Mouse (Mus musculus) gastrocnemius, adult 2 months (tissue): Measurements from ENCODE around the gene Ttc28. TPM values are rescaled to one million over a fixed set of nuclear protein-coding genes. Genes with fewer than 3 reads are reported as not detected.
A peak's percentile ranks its signal among the peaks of the same experiment; 100 is the strongest.

Source experiments
- DNase-seq: peaks from one replicate; pipeline ENCODE4 v3.0.0; 2022
- H3K27ac ChIP-seq: fragments of 200-600 bp; 2 replicates; pipeline ENCODE4 v1.8.1; 2022; ENCODE audit warnings: mild to moderate bottlenecking
- H3K4me3 ChIP-seq: fragments of 200-600 bp; 2 replicates; pipeline ENCODE4 v1.8.1; 2022; ENCODE audit warnings: mild to moderate bottlenecking, moderate library complexity
- CTCF ChIP-seq: fragments of 200-600 bp; IDR thresholded peaks from 2 replicates; pipeline ENCODE4 v1.8.1; 2022; ENCODE audit warnings: antibody characterized with exemption, mild to moderate bottlenecking, moderate library complexity
- intact Hi-C: fragments of 180-260 bp; cut with DNase I; formaldehyde crosslinking; loops from one replicate; pipeline ENCODE4 v1.15.1; 2025
- total RNA-seq, 2 experiments: library from RNA; stranded (reverse); gene quantifications; 2 replicates each; pipeline ENCODE4 v1.2.3; 2021

The Ttc28 gene
- total RNA-seq, 2 experiments from 2014 or later = 11.9 to 16.6 TPM

DNA sequence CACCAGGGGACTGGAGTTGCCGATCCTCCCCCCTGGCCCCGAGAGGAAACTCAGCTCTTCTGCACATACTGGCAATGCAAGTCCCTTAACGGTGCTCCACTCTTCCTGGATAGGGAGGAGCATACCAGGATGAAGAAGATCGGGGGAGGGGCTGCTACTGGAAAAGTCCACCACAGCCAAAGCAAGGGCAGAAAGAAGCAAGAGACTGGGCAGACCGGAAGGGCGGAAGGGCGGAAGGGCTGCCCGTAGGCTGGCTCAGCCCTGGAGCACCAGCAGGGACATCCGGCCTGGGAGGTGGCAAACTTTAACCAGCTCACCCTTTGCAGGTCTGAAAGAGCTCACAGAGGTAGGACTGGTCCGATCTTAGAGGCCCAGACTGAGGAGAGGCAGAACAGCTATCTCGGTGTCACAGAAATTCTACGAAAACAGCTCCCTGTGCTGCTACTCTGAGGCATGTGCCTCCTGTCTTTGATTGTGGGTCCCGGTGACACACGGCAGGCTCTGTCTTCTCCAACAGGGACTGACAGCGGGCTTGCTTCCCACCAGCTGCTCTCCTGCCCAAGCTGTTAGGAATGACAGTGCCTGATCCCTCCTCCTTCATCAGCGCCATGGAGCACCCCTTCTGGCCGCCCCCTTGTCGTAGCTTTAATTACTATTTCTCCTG is 338.0 kb downstream of the Ttc28 start:
- H3K4me3 ChIP-seq = no peak overlapping the region
- intact Hi-C loops = no loop called here
- no peak for DNase-seq
- H3K27ac ChIP-seq = no peak overlapping the region; the same call in 1 of the 2 replicates
- TF ChIP-seq CTCF = no peak

DNA sequence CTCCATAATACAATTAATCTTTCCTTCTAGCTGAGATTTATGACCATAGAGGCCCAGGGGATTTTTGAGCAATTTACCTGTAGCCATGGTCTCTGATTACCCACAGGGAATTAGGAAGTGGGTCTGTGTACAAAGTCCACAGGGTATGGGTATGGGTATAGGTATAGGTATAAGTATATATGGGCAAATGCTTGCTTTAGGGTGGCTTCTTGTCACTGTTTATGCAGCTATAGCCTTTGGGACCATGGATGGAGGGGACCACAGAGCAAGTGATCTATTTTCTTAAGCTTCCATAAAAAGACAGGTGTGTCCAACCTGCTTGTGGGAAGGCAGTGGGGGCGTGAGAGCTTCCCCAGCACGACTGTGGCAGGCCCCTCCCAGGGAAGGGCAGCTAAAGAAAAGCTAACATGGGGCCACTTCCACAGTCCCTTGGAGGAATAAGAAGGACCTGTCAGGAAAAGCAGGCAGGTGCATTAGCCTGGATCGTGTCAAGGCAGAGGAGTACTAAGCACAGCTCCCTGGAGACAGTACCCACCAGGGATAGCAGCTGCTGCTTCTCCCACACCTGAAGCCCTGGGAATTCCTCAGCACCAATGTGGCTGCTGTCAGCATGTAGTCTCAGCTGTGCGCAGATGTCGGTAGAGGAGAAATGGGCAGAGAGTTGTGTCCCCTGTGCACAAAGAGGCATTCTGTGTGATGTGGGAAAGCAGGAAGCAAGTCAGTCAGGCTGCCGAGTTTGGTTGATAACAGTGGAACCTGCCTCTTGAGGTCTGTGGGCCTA is 338.7 kb downstream of the Ttc28 start:
- intact Hi-C loops = no loop called here
- no peak for TF ChIP-seq CTCF
- no peak overlapping the region; the same call in 1 of the 2 replicates for H3K27ac ChIP-seq
- DNase-seq = no peak
- no peak overlapping the region for H3K4me3 ChIP-seq

DNA sequence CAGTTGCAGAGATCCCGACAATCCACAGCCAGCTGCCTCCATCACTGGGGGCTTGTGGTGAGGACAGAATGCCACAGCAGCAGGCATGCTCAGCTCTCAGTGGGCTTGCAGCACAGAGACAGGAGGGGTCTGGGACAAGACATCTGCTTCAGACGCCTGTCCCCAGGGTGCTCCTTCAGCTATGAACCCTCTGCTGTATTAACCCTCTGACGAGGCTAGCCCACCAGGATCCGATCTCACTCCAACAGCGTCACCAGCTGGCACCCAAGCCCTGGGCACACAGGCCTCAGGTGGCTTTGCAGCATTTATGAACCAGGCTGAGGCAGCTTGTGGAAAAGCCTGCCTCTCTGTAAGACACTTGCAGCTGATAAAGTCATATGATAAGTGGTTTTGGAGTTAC is 339.4 kb downstream of the Ttc28 start:
- intact Hi-C loops = no loop called here
- no peak for DNase-seq
- no peak overlapping the region for H3K4me3 ChIP-seq
- TF ChIP-seq CTCF = no peak
- no peak overlapping the region for H3K27ac ChIP-seq

DNA sequence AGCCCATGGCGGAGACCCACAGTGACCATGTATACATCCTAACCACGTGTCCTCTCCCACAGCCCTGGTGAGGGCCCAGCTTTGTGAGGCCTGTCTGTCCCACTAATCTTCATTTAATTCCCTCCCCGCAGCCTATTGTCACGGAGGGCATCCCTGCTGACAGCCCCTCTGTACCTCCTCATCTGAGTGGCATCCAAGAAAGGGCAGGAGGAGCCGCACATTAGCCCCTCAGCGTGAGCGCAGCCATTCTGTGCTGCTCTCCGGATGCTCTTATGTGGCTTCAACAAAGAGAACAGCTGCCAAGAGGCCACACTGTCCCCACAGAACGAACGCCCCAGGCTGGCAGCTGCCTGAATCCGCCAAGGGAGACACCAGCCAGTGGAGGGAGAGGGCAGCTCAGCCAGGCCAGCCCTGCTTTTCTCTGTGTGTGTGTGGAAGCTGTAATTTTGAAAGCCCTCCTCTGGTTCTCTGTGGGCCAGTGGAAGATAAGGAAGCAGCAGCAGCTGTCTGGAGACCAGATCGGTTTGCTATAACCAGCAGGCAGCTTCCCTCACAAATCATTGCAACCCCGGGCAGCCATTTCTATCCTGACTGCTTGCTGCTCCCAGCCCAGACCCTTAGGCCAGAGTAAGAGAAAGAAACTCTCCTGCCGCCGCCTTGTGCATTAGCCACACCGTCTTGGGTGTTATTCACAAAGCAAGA is 341.2 kb downstream of the Ttc28 start:
- intact Hi-C loops = no loop called here
- no peak overlapping the region for H3K4me3 ChIP-seq
- H3K27ac ChIP-seq = no peak overlapping the region
- DNase-seq = no peak
- no peak for TF ChIP-seq CTCF

DNA sequence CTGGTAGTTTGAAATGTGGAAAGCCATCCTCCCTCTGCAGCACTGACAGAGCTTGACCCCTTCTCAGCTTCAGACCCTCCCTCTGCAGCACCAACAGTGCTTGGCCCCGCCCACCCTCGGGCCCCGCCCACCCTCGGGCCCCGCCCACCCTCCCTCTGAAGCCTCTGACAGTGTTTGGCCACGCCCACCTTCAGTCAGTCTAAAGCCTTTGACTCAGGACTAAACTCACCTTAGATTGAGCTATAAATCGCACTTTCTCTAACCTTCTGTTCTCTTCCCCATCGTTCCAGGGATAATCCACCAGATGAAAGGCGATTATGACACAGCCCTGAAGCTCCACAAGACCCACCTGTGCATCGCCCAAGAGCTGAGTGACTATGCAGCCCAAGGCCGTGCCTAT is 343.2 kb downstream of the Ttc28 start:
- TF ChIP-seq CTCF = no peak
- Histone ChIP-seq H3K4me3 (no peak overlapping the region), H3K27ac (no peak overlapping the region)
- DNase-seq = no peak
- intact Hi-C loops = no loop called here

DNA sequence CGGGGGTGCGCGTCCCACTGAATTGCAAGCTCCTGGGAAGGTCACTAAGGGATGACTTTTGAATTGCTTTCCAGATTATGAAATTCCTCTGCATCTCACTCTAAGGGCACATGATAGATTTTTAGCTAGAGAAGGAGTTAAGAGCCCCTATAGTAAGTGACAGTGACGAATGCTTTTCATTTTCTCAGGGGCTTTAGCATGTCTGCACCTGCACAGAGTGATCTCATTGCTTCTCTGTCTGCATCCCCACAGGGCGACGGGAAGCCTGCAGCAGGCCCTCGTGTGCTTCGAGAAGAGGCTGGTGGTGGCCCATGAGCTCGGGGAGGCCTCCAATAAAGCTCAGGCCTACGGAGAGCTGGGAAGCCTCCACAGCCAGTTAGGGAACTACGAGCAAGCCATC is 345.7 kb downstream of the Ttc28 start:
- intact Hi-C loops = no loop called here
- Histone ChIP-seq H3K27ac (no peak overlapping the region), H3K4me3 (no peak overlapping the region)
- DNase-seq = no peak
- TF ChIP-seq CTCF = no peak

DNA sequence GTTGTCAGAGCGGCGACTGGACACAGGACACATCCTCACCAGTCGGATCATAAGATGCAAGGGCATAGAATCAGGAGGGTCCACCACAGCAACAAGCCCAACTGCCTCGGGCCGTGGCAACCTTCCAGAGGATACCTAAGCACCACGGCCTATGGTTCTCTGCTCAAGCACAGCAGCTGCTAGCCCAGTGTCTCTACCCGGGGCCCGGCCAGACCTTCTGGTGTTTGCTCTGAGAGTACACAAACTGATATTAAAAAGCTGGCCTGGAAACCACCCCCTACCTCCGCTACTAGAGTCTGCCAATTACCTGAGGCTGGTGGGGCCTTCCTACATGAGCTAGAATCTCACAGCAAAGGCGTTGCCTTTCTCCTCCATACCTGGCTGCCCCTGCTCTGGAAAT is 346.9 kb downstream of the Ttc28 start:
- DNase-seq = no peak
- H3K4me3 ChIP-seq = no peak overlapping the region
- intact Hi-C loops = no loop called here
- no peak for TF ChIP-seq CTCF
- no peak overlapping the region for H3K27ac ChIP-seq

DNA sequence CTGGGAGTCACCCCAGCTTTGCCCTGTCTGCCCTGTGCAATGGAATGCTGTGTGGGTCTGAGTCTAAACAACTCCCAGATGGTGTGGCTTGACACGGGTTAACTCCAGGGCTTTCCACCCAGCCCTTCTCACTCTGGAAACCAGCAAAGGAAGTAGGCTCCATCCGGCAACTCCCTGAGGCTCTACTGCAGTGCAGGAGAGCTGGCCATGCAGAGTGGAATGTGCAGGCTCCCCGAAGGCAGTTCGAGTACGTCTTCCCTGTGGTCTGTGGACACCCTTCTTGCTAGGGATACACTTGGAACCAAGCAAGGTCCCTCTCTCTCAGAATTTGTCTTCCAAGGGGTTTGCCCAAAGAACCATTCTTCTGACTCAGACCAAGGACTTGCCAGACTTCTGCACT is 348.2 kb downstream of the Ttc28 start:
- peak overlapping the region; percentile 64 for H3K27ac ChIP-seq
- TF ChIP-seq CTCF = no peak
- intact Hi-C loops = no loop called here
- no peak for DNase-seq
- peak overlapping the region; percentile 40 for H3K4me3 ChIP-seq

DNA sequence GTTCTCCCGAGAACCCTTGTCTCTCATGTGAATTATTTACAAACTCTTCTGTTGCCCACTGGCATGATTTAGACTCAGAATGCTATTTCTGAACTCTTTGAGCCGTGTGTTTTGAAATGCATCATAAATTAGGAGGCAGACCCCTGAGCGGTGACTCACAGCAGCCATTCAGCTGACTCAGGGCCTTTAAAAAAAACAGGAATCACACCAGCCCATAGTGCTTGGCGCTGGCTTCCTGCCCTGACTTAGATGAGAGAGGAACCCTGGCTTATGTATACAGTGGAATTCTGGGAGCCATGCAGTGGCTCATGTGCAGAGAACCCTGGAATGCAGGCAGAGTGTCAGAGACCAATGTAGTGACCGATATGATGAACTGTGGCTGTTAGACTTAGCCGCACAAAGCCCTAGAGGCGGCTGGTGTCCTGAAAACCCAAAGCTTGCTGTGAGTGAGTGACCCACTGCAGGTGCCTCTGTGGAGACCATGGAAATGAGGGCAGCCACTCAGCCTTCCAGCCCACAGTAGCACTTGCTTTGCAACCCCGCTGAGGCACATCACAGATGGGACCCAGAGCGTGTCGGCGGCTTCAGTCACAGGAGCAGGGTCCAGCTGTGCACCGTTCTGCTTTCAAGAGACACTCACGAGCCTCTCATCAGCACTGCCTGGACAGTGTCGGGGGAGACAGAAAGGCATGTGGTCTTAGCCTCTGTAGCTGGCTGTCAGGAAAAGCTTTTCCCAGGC is 348.9 kb downstream of the Ttc28 start:
- no peak for DNase-seq
- intact Hi-C loops = no loop called here
- no peak for TF ChIP-seq CTCF
- Histone ChIP-seq H3K27ac (peak overlapping the region; percentile 64), H3K4me3 (peak overlapping the region; percentile 40; the same call in 1 of the 2 replicates)

DNA sequence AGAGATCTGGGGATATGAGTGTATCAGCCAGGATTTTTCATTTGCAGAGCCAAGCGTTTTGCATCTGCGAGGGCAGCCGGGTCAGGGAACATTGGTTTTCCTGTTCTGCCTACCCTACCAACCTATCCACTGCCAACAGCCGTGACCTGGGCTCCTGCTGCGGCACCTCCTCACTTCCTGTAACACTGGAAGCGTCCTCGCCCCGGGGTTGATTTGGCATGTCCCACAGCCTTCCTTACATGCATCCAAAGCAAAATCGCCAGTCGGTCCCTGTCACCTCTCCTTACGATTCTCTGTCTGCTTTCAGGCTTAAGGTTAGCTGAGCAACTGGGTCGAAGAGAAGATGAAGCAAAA is 349.4 kb downstream of the Ttc28 start:
- no peak for TF ChIP-seq CTCF
- intact Hi-C loops = no loop called here
- DNase-seq = no peak
- Histone ChIP-seq H3K4me3 (no peak overlapping the region), H3K27ac (peak overlapping the region; percentile 64; the same call in 1 of the 2 replicates)

DNA sequence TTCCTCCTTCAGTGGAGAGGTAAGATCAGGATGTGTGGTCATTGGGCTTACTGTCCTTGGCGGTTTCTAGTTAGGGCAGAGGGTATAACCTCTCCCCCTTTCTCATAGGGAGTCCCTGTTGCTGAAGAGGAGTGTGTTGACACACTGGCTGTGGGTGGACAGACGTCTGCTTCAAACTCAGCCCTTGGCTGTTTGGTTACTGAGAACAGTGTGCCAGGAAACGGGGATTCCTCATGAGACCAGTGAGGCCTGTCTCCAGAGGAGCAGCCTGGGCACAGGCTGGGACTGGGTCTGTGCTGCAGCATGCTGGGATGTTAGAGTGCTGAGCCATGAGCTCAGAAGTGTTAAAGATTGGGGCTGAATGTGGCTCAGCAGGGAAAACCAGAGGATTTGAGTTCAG is 350.1 kb downstream of the Ttc28 start:
- H3K27ac ChIP-seq = no peak overlapping the region
- intact Hi-C loops = no loop called here
- no peak for DNase-seq
- no peak for TF ChIP-seq CTCF
- H3K4me3 ChIP-seq = no peak overlapping the region

DNA sequence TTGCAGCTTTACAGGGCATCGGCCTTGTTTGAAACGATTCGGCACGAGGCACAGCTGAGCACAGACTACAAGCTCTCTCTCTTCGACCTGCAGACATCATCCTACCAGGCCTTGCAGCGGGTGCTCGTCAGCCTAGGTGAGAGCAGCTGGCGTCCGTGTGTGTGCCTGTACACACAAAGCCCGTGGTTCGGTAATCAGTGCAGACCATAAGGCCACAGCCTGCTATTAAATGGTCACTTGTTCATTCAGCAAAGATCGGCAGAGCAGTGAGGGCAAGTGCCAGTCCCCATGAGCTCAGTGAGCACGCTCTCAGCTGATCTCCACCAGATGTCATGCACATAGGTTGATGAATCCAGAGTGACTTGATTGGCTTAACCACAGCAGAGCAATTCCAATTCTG is 351.4 kb downstream of the Ttc28 start:
- DNase-seq = no peak
- H3K27ac ChIP-seq = no peak overlapping the region
- intact Hi-C loops = no loop called here
- no peak overlapping the region for H3K4me3 ChIP-seq
- no peak for TF ChIP-seq CTCF

DNA sequence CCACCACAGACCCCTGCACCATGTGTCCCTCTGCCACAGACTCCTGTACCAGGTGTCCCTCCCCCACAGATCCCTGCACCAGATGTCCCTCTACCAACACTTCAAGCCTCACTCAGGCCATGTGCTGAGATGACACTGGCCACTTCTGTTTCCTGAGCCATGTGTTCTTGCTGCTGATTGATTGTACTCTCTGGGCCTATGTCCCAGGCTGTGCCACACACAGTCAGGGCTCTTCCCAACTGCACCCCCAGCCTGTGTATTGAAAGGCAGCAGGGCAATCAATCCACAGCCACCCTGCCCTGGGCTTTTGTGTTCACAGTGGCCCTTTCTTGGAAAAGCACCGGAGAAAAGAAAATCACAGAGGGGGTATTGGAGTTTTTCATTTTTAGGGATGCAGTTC is 352.2 kb downstream of the Ttc28 start:
- no peak overlapping the region for H3K4me3 ChIP-seq
- intact Hi-C loops = no loop called here
- no peak for DNase-seq
- TF ChIP-seq CTCF = no peak
- H3K27ac ChIP-seq = no peak overlapping the region
